Mouse (Mus musculus) embryonic facial prominence, embryonic 11.5 days (tissue): ENCODE results near the gene Arhgap9. TPM values are rescaled to one million over a fixed set of nuclear protein-coding genes. Genes with fewer than 3 reads are reported as not detected.

Source experiments
- ATAC-seq: fragments of 200-750 bp; cut with Nextera tagmentation; replicated peaks from 2 replicates; pipeline ENCODE4 v1.8.0; 2017; ENCODE audit warnings: low read depth; ENCODE audit not compliant: insufficient number of reproducible peaks, low FRiP score, low TSS enrichment
- DNase-seq: peaks from one replicate; pipeline ENCODE4 v3.0.0-alpha.2; 2015; ENCODE audit warnings: low spot score
- H3K27ac ChIP-seq: fragments of 300-500 bp; sonication (generic); replicated peaks from 2 replicates; pipeline ENCODE4 v1.5.1; 2014; ENCODE audit warnings: mild to moderate bottlenecking, low read depth, low read length, control low read depth
- H3K27me3 ChIP-seq: fragments of 300-500 bp; sonication (generic); 2 replicates; pipeline ENCODE4 v1.6.1; 2014; ENCODE audit warnings: mild to moderate bottlenecking, low read length, moderate library complexity, mixed read lengths; ENCODE audit not compliant: control insufficient read depth, insufficient read depth
- H3K36me3 ChIP-seq: fragments of 300-500 bp; sonication (generic); replicated peaks from 2 replicates; pipeline ENCODE4 v1.6.1; 2014; ENCODE audit warnings: low read depth, mild to moderate bottlenecking, low read length, moderate library complexity, mixed read lengths; ENCODE audit not compliant: control insufficient read depth, insufficient read depth
- H3K4me1 ChIP-seq: fragments of 300-500 bp; sonication (generic); 2 replicates; pipeline ENCODE4 v1.6.1; 2014; ENCODE audit warnings: low read length, mixed read lengths; ENCODE audit not compliant: control insufficient read depth, insufficient read depth
- H3K4me2 ChIP-seq: fragments of 300-500 bp; sonication (generic); 2 replicates; pipeline ENCODE4 v1.6.1; 2014; ENCODE audit warnings: low read depth, mild to moderate bottlenecking, control low read depth, low read length, moderate library complexity
- H3K4me3 ChIP-seq: fragments of 300-500 bp; sonication (generic); 2 replicates; pipeline ENCODE4 v1.5.1; 2014; ENCODE audit warnings: low read depth, low read length, control low read depth
- H3K9ac ChIP-seq: fragments of 300-500 bp; sonication (generic); replicated peaks from 2 replicates; pipeline ENCODE4 v1.6.1; 2014; ENCODE audit warnings: mild to moderate bottlenecking, control low read depth, low read length
- H3K9me3 ChIP-seq: fragments of 300-500 bp; sonication (generic); replicated peaks from 2 replicates; pipeline ENCODE4 v1.6.1; 2016; ENCODE audit warnings: mild to moderate bottlenecking, low read length, inconsistent platforms, mixed read lengths; ENCODE audit not compliant: control insufficient read depth
- WGBS: fragments of 180-500 bp; shearing (Covaris S2); extraction: QIAGEN DNeasy Blood & Tissue Kit; methylation state at CpG from one replicate; pipeline ENCODE4 v1.1.7; 2014; 5-methylcytosine and 5-hydroxymethylcytosine counted together
- polyA plus RNA-seq: library from polyadenylated mRNA; unstranded; fragments of >200 nt; fragmentation: Nextera tagmentation; extraction: Ambion mirVana; gene quantifications from 2 replicates; pipeline ENCODE4 v1.2.1, GENCODE M21; 2014

Arhgap9 gene
- polyA plus RNA-seq, 1 experiment from 2014 or later = 1.8 TPM

DNA sequence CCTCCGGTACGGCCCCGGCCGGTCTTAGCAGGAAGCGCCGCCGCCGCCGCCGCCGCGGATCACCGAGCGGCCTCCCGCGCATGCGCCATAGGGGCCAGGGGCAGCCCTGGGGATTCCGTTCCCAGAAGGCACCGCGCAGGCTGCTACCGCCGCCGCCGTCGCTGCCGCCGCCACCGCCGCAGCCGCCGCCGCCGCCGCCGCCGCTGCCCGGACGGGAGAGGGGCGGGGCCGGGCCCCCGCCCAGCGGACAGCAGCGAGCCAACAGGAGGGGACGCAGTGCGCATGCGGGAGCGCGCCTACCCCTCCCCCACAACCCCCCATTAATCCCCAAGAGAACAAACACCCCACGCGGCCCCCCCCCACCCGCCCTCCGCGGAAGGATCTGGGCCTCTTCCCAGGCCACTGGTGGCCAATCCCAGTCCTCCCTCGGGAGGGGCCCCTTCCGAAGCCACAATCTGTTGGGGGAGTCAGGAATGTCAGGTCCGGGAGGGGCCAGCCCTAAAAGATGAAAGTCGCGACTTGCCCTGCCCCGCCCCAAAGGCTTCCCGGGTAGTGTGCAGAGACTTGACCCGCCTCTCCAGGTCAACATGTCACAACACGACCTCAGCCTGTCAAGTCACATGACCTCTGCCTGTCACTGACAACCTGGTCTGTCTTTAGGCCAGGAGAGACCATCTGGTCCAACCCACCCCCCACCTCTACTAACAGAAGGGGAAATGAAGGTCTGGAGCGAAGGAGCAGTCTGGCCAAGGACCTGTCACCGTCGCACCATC is 32.8 kb upstream of the Arhgap9 start, which contains the start of gene Mbd6:
Gene Mbd6 (minus strand): TSS at position 219 of the 773 bp plus-strand sequence.
- H3K4me3 ChIP-seq = peak within 1 kb of the TSS; percentile 55
- 0 out of 2 replicates have a peak, but pooled peaks have one; percentile 16 for ATAC-seq
- H3K9me3 ChIP-seq = no peaks in the 10 kb centered on the region
- H3K4me2 ChIP-seq = peak within 1 kb of the TSS; percentile 82
- no peaks in the 10 kb centered on the region for H3K27me3 ChIP-seq
- whole genome bisulfite sequencing = 0% methylated on average over 20 of the region's 65 CpGs
- peak within 1 kb of the TSS; percentile 86 for H3K9ac ChIP-seq
- peak within 1 kb of the TSS; percentile 99 for H3K27ac ChIP-seq
- H3K36me3 ChIP-seq = peaks cover 10% of the 10 kb centered on the region
- peaks cover 5% of the 10 kb centered on the region for H3K4me1 ChIP-seq
- peak; percentile 88 for DNase-seq

DNA sequence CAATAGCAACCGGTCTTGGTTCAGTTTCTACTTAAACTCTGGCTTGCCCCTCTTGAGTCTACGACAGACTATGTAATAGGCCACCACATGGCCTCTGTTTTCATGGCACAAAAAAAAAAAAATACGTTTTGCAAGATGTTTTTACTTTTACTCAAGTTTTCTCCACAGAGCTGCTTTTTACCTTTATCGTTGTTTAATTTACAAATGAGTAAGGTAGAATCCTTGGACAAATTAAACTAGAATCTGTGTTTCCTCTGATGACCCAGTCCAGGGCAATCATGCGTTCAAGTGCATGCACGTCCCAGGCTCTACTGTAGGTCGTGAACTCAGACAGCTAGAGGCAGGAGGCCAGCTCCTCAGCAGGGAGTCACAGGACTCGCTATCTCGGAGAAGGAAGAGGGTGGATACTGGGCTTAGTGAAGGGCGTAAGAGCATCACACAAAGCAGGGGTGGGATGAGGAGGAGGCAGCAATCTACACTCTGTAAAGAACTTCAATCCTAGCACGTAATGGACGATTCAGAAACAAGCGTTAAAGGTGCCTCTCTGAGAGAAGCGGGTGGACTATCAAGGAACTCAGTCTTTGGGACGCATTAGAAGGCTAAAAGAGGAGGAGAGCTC is 32.1 kb upstream of the Arhgap9 start:
- Histone ChIP-seq H3K9me3 (no peaks in the 10 kb centered on the region), H3K27me3 (no peaks in the 10 kb centered on the region), H3K4me2 (peak overlapping the region; percentile 82), H3K27ac (peak overlapping the region; percentile 99), H3K4me3 (peak overlapping the region; percentile 55), H3K9ac (peak overlapping the region; percentile 86), H3K36me3 (peaks cover 10% of the 10 kb centered on the region), H3K4me1 (peaks cover 5% of the 10 kb centered on the region)
- DNase-seq (no peak), ATAC-seq (0 out of 2 replicates have a peak, but pooled peaks have one; percentile 3)
- 2% methylated on average over 15 of the region's 15 CpGs for WGBS

DNA sequence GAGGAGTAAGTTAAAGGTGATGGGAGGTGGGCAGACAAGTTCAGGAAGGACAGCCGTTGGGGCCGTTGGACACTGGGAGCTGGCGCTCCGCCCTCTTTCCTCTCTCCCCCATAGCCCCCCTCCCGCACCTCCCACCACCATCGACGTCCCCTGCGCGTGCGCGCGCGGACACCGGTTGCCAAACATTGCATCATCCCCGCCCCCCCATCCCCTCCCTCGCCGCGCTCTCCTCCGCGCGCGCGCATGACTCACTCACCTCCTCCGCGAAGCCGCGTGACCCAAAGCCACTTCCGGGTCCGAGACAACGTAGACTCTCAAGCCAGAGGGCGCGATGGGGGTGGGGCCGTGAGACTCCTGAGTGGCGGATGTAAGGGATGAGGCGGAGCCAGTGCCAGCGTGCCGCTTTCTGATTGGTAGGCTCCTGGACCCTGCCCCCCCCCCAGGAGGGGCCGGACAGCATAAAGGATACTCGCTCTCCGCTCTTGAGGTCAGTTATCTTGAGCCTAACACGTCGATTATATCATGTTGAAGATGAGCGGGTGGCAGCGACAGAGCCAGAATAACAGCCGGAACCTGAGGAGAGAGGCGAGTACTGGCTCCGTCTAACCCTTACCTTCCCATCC is 31.3 kb upstream of the Arhgap9 start:
- H3K27me3 ChIP-seq = no peaks in the 10 kb centered on the region
- H3K9me3 ChIP-seq = no peaks in the 10 kb centered on the region
- H3K9ac ChIP-seq = peak overlapping the region; percentile 71
- peaks cover 5% of the 10 kb centered on the region for H3K4me1 ChIP-seq
- under 1% methylated on average over 41 of the region's 47 CpGs for WGBS
- peak overlapping the region; percentile 99 for H3K27ac ChIP-seq
- H3K4me2 ChIP-seq = peak overlapping the region; percentile 72
- peak overlapping the region; percentile 55 for H3K4me3 ChIP-seq
- H3K36me3 ChIP-seq = peaks cover 12% of the 10 kb centered on the region
- ATAC-seq = peak; percentile 79
- DNase-seq = peak; percentile 100

DNA sequence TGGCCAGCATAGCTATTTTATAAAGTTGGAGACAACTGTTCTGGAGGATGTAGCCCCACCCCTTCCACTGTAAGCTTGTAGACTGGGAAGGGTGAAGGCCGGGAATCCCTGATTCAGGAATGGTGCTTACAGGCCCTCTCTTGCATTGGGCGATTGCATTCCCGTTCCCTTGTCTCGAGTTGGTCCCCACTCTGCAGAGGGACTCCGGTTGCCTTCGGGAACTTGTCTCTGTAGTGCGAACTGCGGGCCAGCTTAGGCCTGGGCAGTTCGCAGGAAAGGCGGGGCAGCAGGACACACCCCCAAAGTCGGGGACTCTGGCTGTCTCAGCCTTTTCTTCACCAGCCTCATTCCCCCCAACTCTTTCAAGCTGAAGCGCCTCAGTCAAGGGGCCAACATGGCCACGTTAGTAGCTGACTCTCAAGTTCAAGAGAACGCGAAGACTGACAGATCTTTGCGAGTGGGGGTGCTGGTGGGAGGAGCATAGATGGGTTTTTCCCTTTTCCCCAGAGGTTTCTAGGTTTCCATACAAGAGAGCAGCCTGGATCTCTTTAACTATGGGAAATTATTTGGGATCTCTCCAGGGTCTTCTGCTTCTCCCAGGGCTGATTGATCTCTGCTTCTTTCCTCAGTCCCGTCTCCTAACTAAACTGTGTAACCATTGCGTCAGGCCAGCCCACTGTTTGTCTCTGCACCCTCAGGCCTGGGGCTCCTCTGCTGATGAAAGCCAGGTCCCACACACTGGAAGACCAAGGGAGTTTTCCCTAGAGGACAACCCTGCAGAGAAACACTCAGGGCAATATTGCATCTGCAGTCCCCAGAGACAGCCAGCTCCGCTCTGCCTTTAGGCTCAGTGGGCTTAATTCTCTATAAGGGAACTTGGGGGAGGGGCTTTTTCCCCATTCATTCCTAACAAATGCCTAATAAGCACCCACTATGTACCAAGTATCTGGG is 30.6 kb upstream of the Arhgap9 start:
- ATAC-seq (peak; percentile 55), DNase-seq (peak; percentile 70)
- peaks cover 16% of the 10 kb centered on the region for H3K36me3 ChIP-seq

DNA sequence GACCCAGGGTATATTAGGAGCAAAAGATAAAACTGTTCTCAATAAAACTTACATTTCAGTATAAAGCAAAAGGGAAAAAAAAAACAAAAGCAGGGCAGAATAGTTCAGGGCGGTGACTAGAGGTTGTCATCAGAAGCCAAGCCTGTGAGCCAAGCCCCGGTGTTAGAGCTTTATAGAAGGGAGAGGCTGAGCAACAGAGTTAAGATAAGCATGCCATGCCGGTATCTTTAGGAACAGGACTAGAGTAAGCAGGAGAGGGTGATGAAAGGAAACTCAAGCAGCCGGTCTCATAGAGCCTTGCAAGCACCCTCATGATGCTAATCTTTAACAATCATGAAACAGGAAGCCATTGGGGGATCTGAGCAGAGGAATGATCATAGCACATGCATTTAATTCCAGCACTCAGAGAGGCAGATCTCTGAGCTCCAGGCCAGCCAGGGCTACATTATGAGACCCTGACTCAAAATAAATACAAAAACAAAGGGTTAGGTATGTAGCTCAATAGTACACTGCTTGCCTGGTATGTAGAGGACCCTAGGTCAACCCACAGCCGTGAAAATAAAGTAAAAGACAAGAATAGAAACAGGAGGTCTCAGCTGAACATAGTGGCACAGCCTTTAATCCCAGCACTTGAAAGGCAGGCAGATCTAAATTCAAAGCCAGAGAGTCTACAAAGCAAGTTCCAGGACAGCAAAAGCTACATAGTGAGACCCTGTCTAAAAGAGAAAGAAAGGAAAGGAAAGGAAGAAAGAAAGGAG is 29.7 kb upstream of the Arhgap9 start:
- DNase-seq (no peak), ATAC-seq (no peak)
- H3K27me3 ChIP-seq = no peaks in the 10 kb centered on the region
- H3K4me1 ChIP-seq = peaks cover 5% of the 10 kb centered on the region
- H3K4me2 ChIP-seq = peak overlapping the region; percentile 72
- H3K9me3 ChIP-seq = no peaks in the 10 kb centered on the region
- H3K9ac ChIP-seq = peak overlapping the region; percentile 71
- H3K36me3 ChIP-seq = peaks cover 23% of the 10 kb centered on the region
- 52% methylated on average over 5 of the region's 5 CpGs for WGBS
- H3K27ac ChIP-seq = no peak overlapping the region
- peak overlapping the region; percentile 55 for H3K4me3 ChIP-seq

More for the DNA sequence above, 30.6 kb upstream of the Arhgap9 start:
- H3K27me3 ChIP-seq = no peaks in the 10 kb centered on the region
- H3K4me2 ChIP-seq = peak overlapping the region; percentile 72
- H3K4me1 ChIP-seq = peaks cover 5% of the 10 kb centered on the region
- H3K27ac ChIP-seq = peak overlapping the region; percentile 82
- WGBS = 5% methylated on average over 19 of the region's 19 CpGs
- H3K4me3 ChIP-seq = peak overlapping the region; percentile 55
- peak overlapping the region; percentile 71 for H3K9ac ChIP-seq
- H3K9me3 ChIP-seq = no peaks in the 10 kb centered on the region

DNA sequence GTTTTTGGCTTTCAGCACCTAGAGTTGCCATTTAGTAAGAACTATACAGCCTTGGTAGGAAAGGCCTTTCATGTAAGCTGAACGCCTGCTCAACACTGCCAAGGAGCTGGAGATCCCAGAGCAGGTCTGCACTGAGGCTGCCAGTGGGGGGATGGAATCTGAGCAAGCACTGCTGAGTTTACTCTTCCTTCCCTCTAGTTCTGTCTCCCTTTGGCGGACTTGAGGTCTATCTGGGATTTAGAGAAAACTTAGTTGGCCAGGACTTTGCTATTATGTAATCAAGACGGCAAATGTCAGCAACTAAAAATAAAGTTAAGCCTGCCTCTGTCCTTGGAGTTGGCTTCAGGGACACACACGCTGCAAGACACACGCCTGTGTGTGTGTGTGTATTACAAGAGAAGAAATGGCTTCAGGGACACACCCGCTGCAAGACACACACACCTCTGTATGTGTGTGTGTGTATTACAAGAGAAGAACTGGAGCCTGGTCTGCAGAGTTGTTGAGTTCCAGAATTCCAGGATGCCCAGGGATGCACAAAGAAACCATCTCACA is 28.7 kb upstream of the Arhgap9 start:
- ATAC-seq = no peak
- no peak for DNase-seq
- H3K27me3 ChIP-seq = no peaks in the 10 kb centered on the region
- no peak overlapping the region for H3K4me3 ChIP-seq
- H3K4me2 ChIP-seq = no peak overlapping the region
- peaks cover 29% of the 10 kb centered on the region for H3K36me3 ChIP-seq
- no peak overlapping the region for H3K27ac ChIP-seq
- WGBS = 86% methylated on average over 6 of the region's 6 CpGs
- H3K4me1 ChIP-seq = no peaks in the 10 kb centered on the region; the same call in 1 of the 2 replicates
- H3K9ac ChIP-seq = no peak overlapping the region
- no peaks in the 10 kb centered on the region for H3K9me3 ChIP-seq
